Mouse (Mus musculus) kidney, adult 18-20 months (tissue): ENCODE data around the gene Prcp.
"Not testable (repeated sequence)": the region's sequence is repeated elsewhere in the genome, so short reads cannot be mapped to it uniquely, and the experiment has no call there.

Experiments used
- DNase-seq: peaks from one replicate; pipeline ENCODE4 v3.0.0; 2021

The Prcp gene

GRCm38 (mm10) chr7:92890618-92891230, 16.5 kb downstream of the Prcp start:
- DNase-seq: no peak

- no peak for DNase-seq
Measured at GRCm38 (mm10) chr7:92893478-92893877, 19.2 kb downstream of the Prcp start.

- no peak for DNase-seq
Measured at GRCm38 (mm10) chr7:92896036-92896435, 21.8 kb downstream of the Prcp start.

- DNase-seq: no peak
Measured at GRCm38 (mm10) chr7:92897021-92897420, 22.8 kb downstream of the Prcp start.

- DNase-seq: peak; percentile 67
Measured at GRCm38 (mm10) chr7:92903360-92904038, 29.2 kb downstream of the Prcp start.

- not testable (repeated sequence) for DNase-seq
Measured at GRCm38 (mm10) chr7:92904285-92904684, 30.0 kb downstream of the Prcp start.

GRCm38 (mm10) chr7:92920172-92920856, 46.0 kb downstream of the Prcp start:
- no peak for DNase-seq

- DNase-seq: no peak
Measured at GRCm38 (mm10) chr7:92920857-92921172, 46.5 kb downstream of the Prcp start.

- DNase-seq: no peak
Measured at GRCm38 (mm10) chr7:92932792-92933191, 58.5 kb downstream of the Prcp start.

- not testable (repeated sequence) for DNase-seq
Measured at GRCm38 (mm10) chr7:92933308-92933948, 59.2 kb downstream of the Prcp start.

- no peak for DNase-seq
Measured at GRCm38 (mm10) chr7:92936747-92937146, 62.5 kb downstream of the Prcp start.

GRCm38 (mm10) chr7:92937955-92938354, 63.7 kb downstream of the Prcp start:
- no peak for DNase-seq

- no peak for DNase-seq
Measured at GRCm38 (mm10) chr7:92939776-92940175, 65.5 kb downstream of the Prcp start.

GRCm38 (mm10) chr7:92950775-92951174, 76.5 kb downstream of the Prcp start:
- DNase-seq: no peak

GRCm38 (mm10) chr7:92952210-92952609, 77.9 kb downstream of the Prcp start:
- no peak for DNase-seq

GRCm38 (mm10) chr7:92959758-92960157, 85.5 kb downstream of the Prcp start:
- no peak for DNase-seq

- no peak for DNase-seq
Measured at GRCm38 (mm10) chr7:92961876-92962275, 87.6 kb downstream of the Prcp start.

GRCm38 (mm10) chr7:92964754-92965501, 90.7 kb downstream of the Prcp start:
- no peak for DNase-seq

GRCm38 (mm10) chr7:92967381-92968127, 93.3 kb downstream of the Prcp start:
- no peak for DNase-seq

GRCm38 (mm10) chr7:92977429-92977828, 103.2 kb downstream of the Prcp start:
- no peak for DNase-seq

- DNase-seq: no peak
Measured at GRCm38 (mm10) chr7:92978225-92978624, 104.0 kb downstream of the Prcp start.

- DNase-seq: not testable (repeated sequence)
Measured at GRCm38 (mm10) chr7:92978720-92979119, 104.5 kb downstream of the Prcp start.
